Mouse (Mus musculus): ENCODE measurements at regions not wholly inside any gene's neighbourhood (a gene's known extent, or its start where the extent isn't known, plus 50 kb on each side); places are given as distances from the start of the nearest gene placed in this dataset.
A peak's percentile ranks its signal among the peaks of the same experiment; 100 is the strongest.

DNA sequence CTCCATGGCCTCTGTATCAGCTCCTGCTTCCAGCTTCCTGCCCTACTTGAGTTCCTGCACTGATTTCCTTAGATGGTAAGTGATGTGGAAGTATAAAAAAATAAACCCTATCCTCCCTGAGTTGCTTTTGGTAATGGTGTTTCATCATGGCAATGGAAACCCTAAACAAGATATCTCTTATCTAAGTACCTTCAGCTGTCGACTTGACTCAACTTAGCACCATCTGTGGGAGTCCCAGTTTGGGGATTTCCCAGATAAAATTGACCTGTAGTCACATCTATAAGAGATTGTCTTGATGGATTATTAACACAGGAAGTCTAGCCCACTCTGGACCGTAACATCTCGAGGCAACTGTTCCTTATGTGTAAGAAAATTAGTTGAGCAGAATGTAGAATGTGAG, 570.2 kb upstream of the Gm10306 start:
- Histone ChIP-seq H3K4me1 (ENCODE audit: control insufficient read depth, insufficient read depth, low read length) (no peaks in the 10 kb centered on the region), H3K4me3 (ENCODE audit: insufficient read depth, low read length) (no peak overlapping the region), H3K27ac (ENCODE audit: insufficient read depth, low read length) (no peak overlapping the region)
- TF ChIP-seq CTCF (IDR thresholded peaks at IDR 0.05; ENCODE audit: extremely low read depth, insufficient read depth, low read length), result no peak
- TF ChIP-seq POLR2A (IDR thresholded peaks at IDR 0.05; ENCODE audit: extremely low read depth, insufficient read depth, low read length), result no peak

- H3K27ac ChIP-seq (ENCODE audit: insufficient read depth, low read length), result no peak overlapping the region
- H3K4me1 ChIP-seq (ENCODE audit: control insufficient read depth, insufficient read depth, low read length), result no peaks in the 10 kb centered on the region
- no peak overlapping the region for H3K4me3 ChIP-seq (ENCODE audit: insufficient read depth, low read length)
- TF ChIP-seq CTCF (IDR thresholded peaks at IDR 0.05; ENCODE audit: extremely low read depth, insufficient read depth, low read length), result no peak
- no peak for TF ChIP-seq POLR2A (IDR thresholded peaks at IDR 0.05; ENCODE audit: extremely low read depth, insufficient read depth, low read length)
Observed at GRCm38 (mm10) chr4:93990273-93990869, 566.0 kb upstream of the Gm10306 start.

DNA sequence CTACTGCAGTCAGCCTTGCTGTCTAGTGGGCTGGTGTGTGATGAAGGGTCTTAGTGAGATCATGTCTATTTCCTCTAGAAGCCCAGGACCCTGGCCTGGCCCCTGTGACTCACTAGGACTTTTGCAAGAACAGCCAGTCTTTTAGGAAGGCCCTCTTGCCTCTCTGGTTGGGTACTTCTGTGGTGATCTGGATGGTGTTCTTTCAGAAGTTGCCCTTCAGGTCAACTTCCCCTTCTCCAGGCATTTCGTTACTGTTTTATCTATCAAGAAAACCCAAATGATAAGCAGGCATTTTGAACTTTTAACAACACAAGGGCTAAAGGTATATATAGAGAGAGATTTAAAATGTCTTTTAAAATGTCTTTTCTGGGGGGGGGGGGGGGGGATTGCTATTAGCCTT, 550.5 kb upstream of the Gm10306 start:
- Histone ChIP-seq H3K27ac (ENCODE audit: insufficient read depth, low read length) (no peak overlapping the region), H3K4me3 (ENCODE audit: insufficient read depth, low read length) (no peak overlapping the region), H3K4me1 (ENCODE audit: control insufficient read depth, insufficient read depth, low read length) (peaks cover 1% of the 10 kb centered on the region; the same call in 1 of the 2 replicates)
- no peak for TF ChIP-seq POLR2A (IDR thresholded peaks at IDR 0.05; ENCODE audit: extremely low read depth, insufficient read depth, low read length)
- no peak for TF ChIP-seq CTCF (IDR thresholded peaks at IDR 0.05; ENCODE audit: extremely low read depth, insufficient read depth, low read length)

- no peak overlapping the region for H3K27ac ChIP-seq (ENCODE audit: insufficient read depth, low read length)
- no peak overlapping the region for H3K4me3 ChIP-seq (ENCODE audit: insufficient read depth, low read length)
- TF ChIP-seq POLR2A (IDR thresholded peaks at IDR 0.05; ENCODE audit: extremely low read depth, insufficient read depth, low read length) (no peak), CTCF (IDR thresholded peaks at IDR 0.05; ENCODE audit: extremely low read depth, insufficient read depth, low read length) (peak; percentile 57; the same call in 1 of the 2 replicates)
- H3K4me1 ChIP-seq (ENCODE audit: control insufficient read depth, insufficient read depth, low read length), result peaks cover 1% of the 10 kb centered on the region; the same call in 1 of the 2 replicates
Observed at GRCm38 (mm10) chr4:94007088-94007768, 549.1 kb upstream of the Gm10306 start.

- H3K4me3 ChIP-seq (ENCODE audit: insufficient read depth, low read length), result no peak overlapping the region
- no peak for TF ChIP-seq CTCF (IDR thresholded peaks at IDR 0.05; ENCODE audit: extremely low read depth, insufficient read depth, low read length)
- TF ChIP-seq POLR2A (IDR thresholded peaks at IDR 0.05; ENCODE audit: extremely low read depth, insufficient read depth, low read length), result no peak
- no peaks in the 10 kb centered on the region for H3K4me1 ChIP-seq (ENCODE audit: control insufficient read depth, insufficient read depth, low read length)
- no peak overlapping the region for H3K27ac ChIP-seq (ENCODE audit: insufficient read depth, low read length)
Observed at GRCm38 (mm10) chr4:94015713-94016112, 540.6 kb upstream of the Gm10306 start.

DNA sequence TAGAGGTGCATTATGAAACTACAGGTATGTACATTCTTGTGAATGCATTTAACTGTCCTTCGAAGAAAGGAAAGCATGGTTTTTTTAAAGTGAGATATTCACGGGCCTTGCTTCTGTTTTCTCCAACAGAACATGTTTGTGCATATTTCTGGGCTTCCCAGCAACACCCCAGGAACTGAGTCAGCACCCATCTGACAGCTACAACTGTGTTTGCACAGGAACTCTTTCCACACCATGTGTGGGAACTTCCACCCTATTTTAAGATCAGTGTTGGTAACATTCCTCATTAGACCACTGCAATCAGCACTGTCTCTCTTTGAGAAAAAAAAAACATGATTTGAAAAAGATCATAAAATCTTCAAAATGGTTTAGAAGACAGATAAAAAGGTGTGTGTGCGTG, 538.6 kb upstream of the Gm10306 start:
- TF ChIP-seq POLR2A (IDR thresholded peaks at IDR 0.05; ENCODE audit: extremely low read depth, insufficient read depth, low read length) (no peak), CTCF (IDR thresholded peaks at IDR 0.05; ENCODE audit: extremely low read depth, insufficient read depth, low read length) (no peak)
- Histone ChIP-seq H3K4me1 (ENCODE audit: control insufficient read depth, insufficient read depth, low read length) (no peaks in the 10 kb centered on the region), H3K27ac (ENCODE audit: insufficient read depth, low read length) (no peak overlapping the region), H3K4me3 (ENCODE audit: insufficient read depth, low read length) (no peak overlapping the region)

DNA sequence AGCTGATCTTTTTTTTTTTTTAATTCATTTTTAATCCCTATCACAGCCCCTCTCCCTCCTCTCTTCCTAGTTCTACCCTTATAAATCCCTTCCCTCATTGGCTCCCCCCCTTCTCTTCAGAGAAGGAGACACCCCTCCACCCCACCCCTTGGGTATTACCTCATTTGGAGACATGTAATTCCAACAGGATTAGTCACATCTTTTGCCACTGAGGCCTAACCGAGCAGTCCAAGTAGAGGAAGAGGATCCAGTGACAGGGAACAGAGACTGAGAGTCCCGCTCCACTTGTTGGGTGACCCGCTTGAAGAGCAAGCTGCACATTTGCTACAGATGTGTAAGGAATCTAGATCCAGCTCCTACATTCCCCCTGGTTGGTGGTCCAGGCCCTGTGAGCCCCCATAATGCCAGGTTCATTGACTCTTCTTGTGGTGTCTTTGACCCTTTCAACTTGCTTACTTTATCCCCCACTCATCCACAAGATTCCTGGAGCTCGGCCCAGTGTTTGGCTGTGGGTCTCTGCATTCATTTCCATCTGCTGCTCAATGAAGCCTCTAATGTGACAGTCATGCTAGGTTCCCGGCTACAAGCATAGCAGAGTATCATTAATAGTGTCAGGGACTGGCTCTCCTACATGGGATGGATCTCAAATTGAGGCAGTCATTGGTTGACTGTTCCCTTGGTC, 506.6 kb upstream of the Gm10306 start:
- Histone ChIP-seq H3K27ac (ENCODE audit: insufficient read depth, low read length) (no peak overlapping the region), H3K4me1 (ENCODE audit: control insufficient read depth, insufficient read depth, low read length) (no peaks in the 10 kb centered on the region), H3K4me3 (ENCODE audit: insufficient read depth, low read length) (no peak overlapping the region)
- TF ChIP-seq POLR2A (IDR thresholded peaks at IDR 0.05; ENCODE audit: extremely low read depth, insufficient read depth, low read length) (no peak), CTCF (IDR thresholded peaks at IDR 0.05; ENCODE audit: extremely low read depth, insufficient read depth, low read length) (no peak)

GRCm38 (mm10) chr4:94052249-94053162, 503.8 kb upstream of the Gm10306 start:
- no peak overlapping the region for H3K4me3 ChIP-seq (ENCODE audit: insufficient read depth, low read length)
- TF ChIP-seq CTCF (IDR thresholded peaks at IDR 0.05; ENCODE audit: extremely low read depth, insufficient read depth, low read length), result no peak
- no peak for TF ChIP-seq POLR2A (IDR thresholded peaks at IDR 0.05; ENCODE audit: extremely low read depth, insufficient read depth, low read length)
- H3K27ac ChIP-seq (ENCODE audit: insufficient read depth, low read length), result no peak overlapping the region
- no peaks in the 10 kb centered on the region for H3K4me1 ChIP-seq (ENCODE audit: control insufficient read depth, insufficient read depth, low read length)

All from cortical plate, adult 2 months (tissue).